Mouse (Mus musculus) effector memory CD4-positive, alpha-beta T cell, adult 5 months (primary cell): ENCODE data around the gene Nhp2. TPM values are rescaled to one million over a fixed set of nuclear protein-coding genes. Genes with fewer than 3 reads are reported as not detected.

Experiments used
- polyA plus RNA-seq: library from polyadenylated mRNA; unstranded; fragments of 100-300 nt; shearing (Covaris generic); gene quantifications from one replicate; pipeline ENCODE4 v1.2.1, GENCODE M21; 2017

The Nhp2 gene
- polyA plus RNA-seq, result 51.1 TPM

DNA sequence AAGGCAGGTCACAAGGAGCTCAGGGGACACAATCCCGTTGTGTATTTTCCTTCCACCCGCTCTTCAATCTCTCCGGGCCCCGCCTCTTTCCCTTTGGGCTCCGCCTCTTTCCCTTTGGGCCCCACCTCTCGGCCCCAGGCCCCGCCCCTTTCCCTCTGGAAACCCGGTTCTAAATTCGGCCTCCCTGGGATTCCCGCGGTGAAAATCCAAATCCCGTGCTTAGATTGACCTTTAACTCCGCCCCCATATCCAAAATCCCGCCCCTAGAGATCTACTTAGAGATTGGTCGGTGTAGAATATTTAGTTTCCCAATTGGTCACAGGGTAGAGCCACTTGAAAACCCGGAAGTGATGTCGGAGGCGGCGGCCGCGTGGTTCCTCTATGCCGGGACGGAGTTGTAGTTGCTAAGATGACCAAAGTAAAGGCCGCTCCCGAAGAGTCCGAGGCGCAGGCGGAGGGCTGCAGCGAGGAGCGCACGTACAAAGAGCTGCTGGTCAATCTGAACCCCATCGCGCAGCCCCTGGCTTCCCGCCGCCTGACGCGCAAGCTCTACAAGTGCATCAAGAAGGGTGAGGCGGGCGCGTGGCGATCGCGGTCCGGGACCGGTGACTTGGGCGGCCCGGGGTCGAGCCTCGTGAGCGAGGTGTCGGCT is at the start of gene Nhp2:
Nhp2 (plus strand) TSS at position 327 of the 652 bp plus-strand sequence.

DNA sequence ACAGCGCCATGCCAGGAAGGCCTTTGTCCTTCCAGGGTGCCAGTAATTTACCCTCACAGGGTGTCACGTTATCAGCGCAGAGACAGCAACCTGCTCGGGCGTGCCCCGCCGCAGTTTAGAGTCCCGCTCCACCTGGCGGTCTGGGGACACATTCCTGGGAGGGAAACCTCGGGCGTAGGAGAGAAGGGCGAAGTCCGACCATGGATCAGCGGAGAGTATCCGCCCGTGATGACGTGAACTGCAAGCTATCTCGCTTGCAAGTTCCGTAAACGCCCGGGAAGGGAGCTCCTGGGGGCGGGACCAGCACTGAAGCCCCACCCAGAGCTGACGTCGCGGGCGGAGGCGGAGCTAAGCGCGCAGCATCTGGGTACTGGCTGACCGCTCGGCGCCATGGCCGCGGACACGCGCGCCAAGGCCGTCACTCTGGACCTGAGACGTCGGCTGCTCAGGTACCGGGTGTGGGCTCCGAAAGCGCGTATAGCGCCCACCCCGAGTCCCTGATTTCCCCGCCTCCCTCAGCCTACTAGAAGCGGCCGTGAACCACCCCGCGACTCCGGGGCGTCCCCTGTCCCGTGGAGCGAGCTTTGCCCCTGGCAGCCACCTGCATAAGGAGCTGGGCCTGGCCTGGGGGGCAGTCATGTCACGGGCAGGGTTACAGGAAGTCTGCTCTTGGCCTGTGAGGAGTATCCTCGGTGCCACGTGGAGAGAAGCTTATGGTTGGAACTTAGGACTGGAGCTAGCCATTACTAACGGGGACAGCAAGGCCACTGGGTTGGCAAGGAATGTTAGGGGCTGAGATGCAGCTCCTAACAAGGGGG is 34.9 kb upstream of the Nhp2 start, which contains the start of gene Phykpl:
Phykpl (plus strand) TSS at position 327 of the 818 bp plus-strand sequence.

DNA sequence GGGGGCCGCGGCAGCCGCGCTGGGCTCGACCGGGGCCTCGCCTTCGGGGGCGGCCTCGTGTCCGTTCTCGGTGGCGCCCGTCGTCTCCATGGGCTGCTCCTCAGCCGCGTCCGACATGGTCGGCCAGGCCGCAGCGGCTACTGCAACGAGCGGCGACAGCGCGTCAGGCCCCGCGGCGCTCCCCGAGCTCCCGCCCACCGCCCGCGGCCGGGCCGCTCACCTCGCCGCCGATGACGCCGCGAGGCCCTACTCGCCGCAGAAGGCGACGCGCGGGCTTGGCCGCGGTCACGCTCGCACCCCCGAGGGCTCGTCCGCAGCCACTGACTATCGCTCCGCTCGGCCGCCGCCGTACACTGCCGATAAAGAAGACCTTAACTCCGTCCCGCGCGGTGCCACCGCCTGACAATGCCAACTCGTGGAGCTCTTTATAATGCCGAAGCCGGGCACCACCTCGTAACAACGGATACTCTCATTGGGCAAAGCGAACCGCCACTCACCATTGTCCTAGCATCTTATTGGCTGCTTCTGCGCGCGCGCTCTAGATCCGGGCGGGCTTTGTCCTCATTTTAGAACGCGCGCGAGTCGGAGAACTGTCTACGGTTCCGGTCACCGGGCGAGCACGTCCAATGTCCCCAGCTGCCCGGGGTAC is 13.0 kb upstream of the Nhp2 start, which contains the start of gene Hnrnpab:
Hnrnpab (minus strand) TSS at position 401 of the 649 bp plus-strand sequence.

DNA sequence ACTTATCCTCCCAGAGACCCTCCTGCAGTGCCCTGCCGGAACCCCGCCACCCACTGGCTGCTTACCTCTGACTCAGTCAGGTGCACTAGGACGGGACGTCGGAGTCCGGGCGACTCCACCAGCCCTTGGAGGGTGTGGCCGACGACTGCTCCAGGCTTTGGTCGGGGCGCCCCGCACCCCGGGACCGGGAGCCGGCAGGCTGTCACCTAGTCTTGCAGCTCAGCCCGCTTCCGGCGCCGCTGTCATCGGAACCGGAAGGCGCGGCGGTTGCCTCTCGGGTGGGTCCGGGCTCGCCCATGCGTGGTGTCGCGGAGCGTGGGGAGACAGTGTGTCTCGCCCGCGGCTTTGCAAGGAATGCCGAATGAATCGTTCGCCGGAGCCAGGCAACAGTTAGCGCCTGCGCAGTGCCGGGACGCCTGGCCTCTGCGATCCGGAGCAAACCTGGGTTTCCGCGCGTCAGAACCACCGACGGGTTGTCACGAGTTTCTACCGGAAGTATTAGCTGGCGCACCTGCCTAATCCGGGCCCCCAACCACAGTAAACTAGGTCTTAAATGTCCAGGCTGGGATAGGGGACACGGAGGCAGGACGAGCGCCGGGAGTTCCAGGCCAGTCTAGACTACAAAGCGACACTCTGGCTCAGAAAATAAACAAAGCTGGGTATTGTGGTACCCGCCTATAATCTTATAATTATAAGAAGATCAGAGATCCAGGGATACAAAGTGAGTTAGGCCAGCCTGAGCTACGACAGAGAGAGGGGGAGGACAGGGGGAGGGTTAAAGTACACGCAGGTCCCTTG is 16.2 kb downstream of the Nhp2 start, which contains the start of gene Rmnd5b:
Rmnd5b (minus strand) TSS at position 372 of the 798 bp plus-strand sequence.

DNA sequence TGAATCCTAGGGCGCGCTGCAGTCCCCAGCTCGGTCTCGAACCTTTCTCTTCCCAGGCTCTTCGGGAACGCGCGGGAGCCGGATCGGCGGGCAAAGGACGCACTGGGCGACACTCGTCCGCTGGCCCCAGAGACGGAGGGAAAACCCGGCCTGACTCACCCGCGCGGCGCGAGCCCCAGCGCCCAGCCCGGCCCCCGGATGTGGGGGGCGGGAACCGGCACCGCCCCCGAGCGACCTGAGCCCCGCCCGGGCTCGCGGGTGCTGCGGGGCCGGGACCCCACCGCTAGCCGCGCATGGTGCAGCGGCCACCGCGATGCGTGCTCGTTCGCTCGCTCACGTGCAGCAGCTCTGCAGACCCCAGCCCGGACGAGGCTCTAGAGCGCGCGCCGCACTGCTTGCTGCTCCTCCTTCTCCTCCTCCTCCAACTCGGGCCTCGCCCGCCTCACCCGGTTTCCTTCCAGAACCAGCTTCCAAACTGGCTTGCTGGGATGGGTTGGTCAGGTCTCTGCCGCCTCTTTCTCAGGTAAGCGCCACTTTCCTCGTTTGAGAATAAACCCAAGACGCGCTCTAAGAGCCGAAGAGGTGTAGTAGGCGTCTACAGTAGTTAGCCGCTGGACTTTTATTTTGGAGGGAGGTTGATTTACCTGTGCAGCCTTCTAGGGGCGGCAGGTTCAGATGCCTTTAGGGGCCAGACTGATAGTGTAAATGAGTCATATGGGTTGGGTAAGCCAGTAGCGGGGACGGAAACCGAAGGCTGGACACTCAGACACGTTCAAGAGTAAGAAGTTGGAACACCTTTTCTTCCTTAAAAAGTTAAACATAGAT is 31.4 kb downstream of the Nhp2 start, which contains the start of the genes N4bp3 and D930048N14Rik:
N4bp3 (minus strand) TSS at position 152 of the 825 bp plus-strand sequence.
D930048N14Rik (plus strand) TSS at position 264 of the 825 bp plus-strand sequence.

Other genes with a start within 250 kb of the Nhp2 start
- 17.5 TPM for gene Phykpl, start 35.0 kb upstream of the Nhp2 start, polyA plus RNA-seq
- 493 TPM for gene Hnrnpab, start 12.9 kb upstream of the Nhp2 start, polyA plus RNA-seq
- gene Rmnd5b, start 16.2 kb downstream of the Nhp2 start, polyA plus RNA-seq, result 67.4 TPM
- gene N4bp3, start 31.1 kb downstream of the Nhp2 start, polyA plus RNA-seq, result 8.2 TPM
- 0.50 TPM for gene D930048N14Rik, start 31.2 kb downstream of the Nhp2 start, polyA plus RNA-seq
- gene 0610009B22Rik, start 69.1 kb downstream of the Nhp2 start, polyA plus RNA-seq, result 5.4 TPM
- 33.1 TPM for gene Sec24a, start 143.9 kb downstream of the Nhp2 start, polyA plus RNA-seq
- 73.8 TPM for gene Sar1b, start 144.0 kb downstream of the Nhp2 start, polyA plus RNA-seq
- 7.7 TPM for gene Jade2, start 237.9 kb downstream of the Nhp2 start, polyA plus RNA-seq